Mouse (Mus musculus): Measurements from ENCODE around the gene Olfr1013.

Gene Olfr1013

DNA sequence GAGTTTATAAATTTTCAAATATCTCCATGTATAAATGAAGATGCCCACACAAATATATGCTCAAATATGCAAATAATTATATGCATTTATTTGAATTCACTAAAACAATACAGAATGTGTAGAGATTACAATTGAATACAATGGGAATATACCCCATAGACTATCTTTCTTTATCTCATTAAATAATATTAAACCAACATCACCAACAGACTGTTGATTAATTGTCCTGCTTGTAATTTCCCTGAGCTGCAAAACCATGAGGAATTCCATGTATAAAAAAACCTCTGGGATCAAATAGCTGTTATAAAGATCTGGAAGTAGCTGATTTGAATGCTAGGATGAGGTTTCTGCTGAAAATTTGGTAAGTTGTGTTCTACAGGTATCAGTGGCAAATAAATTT is at the start of gene Olfr1013:
Gene Olfr1013, plus strand, starts transcription at position 301 of the 400 bp plus-strand sequence.
- no peak for DNase-seq

DNA sequence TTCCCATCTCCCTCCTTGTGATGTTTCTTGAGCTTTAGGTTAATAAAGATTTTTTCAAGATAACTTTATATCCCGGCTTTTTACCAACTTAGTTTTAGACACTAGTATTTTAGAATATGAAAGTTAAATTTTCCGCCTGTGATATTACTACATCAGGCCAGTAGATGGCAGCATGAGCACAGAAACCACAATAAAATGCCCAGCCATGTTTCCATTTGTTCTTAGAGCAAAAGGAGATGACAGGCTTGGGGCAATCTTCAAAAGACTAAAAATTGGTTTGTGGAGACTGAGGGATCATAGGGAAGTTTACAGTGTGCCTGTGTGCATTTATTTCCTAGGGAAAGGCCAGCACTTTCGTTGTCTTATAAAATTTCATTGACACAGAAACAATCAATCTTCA is 41.1 kb upstream of the Olfr1013 start:
- no peak for DNase-seq

DNA sequence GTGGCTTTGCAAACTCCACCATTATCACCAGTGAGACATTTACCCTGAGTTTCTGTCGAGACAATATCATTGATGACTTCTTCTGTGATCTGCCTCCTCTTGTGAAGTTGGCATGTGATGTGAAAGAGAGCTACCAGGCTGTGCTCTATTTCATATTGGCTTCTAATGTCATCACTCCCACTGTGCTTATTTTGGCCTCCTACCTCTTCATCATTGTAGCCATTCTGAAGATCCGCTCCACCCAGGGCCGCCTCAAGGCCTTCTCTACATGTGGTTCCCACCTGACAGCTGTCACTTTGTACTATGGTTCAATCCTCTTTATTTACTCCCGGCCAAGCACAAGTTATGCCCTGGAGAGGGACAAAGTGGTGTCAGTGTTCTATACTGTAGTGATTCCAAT is 13.1 kb upstream of the Olfr1013 start:
- DNase-seq, result no peak

DNA sequence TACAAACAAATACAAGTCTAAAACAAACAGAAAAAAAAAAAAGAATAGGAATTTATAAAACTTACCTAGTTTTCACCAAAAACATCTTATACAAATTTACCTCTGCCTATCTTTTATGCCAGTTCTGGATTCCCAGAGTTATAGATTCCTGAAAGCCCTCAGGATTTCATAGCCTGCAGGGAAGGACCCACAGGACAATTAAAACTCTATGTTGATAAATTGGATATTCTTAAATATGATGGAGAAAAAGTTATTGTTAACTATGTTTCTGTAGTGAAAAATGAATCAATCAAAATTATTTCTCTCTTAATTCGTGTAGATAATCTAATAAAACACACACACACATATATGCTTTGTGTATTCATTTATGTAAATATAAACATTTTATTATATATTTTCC is 4.2 kb upstream of the Olfr1013 start, which contains the start of gene Olfr1012:
Gene Olfr1012, minus strand, starts transcription at position 101 of the 400 bp plus-strand sequence.
- no peak for DNase-seq

DNA sequence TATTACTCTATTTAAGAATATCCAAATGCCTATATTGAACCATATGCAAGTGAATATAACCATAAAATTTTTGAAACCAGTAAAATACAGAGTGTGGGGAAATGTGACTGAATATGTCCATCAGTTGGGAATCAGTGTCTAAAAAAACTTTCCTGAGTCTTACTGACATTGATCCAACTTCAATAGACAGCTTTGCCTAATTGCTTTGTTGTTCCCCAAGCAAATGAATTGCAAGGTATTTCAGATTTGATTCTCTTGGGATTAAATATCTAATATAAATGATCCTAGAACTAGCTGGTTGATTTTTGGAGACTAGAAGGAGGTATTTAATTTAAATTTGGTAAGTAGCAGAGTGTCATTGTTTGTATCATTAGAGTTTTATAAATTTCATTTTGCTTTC is 5.5 kb downstream of the Olfr1013 start, which contains the start of gene Olfr1014:
Gene Olfr1014, plus strand, starts transcription at position 301 of the 400 bp plus-strand sequence.
- DNase-seq, result no peak

DNA sequence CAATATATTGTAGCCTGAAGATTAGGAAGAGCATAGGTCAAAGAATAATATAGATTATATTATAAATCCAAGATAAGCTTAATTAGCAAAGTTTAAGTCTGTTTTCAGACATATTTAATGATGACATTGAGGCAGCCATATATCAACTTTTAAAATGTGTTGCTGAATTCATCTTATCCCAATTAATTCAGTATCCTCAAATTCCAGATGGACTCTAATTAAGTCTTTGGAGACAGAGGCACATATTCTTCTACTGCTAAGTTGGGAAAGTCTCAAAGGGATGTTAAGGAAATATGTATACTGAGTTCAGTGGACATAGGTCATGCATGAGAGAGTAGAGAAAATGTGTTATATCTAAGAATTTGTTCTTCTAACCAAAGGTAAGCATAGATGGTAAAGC is 14.8 kb downstream of the Olfr1013 start, which contains the start of gene Olfr1015:
Gene Olfr1015, plus strand, starts transcription at position 301 of the 400 bp plus-strand sequence.
- no peak for DNase-seq

DNA sequence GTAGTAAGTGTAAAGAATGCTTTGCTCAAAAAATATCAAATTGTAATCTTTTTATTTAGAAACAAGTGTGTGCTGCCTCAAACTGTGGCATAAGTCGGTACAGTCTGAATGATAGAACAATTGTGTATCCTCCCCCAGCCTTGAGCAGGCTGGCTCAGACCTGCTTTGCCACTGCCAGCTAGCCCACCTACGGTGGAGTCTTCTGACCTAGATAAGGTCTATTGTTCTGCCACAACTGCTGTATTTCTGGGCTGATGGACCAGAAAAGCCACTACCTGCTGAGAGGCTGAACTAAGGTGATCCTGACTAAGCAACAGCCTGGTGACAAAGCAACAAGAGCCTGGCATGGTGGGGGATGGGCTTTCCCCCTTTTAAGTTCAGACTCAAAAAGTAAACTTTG is 25.4 kb downstream of the Olfr1013 start:
- DNase-seq, result no peak

GRCm38 (mm10) chr2:85802444-85802843 is 35.5 kb downstream of the Olfr1013 start, which contains the start of gene Olfr1016:
Gene Olfr1016 (minus strand): TSS chr2:85802544.
- no peak for DNase-seq

DNA sequence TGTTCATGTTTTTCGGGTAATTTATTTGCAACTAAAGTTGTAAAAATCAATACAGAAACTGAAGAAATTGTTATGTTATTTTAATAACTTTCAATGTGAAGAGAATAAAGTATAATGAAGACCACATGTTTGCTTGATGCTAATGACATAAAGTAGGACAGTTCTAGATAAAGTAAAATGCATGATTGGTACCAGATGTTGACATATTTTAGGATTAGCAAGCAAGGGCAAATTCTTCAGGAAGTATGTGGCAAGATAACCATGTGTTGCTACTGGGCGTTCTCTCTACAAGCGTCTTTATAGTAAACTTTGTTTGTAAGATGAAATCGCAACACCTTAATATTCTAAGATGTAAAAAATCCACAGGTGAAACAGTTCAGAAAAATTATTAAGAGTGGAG is 37.6 kb downstream of the Olfr1013 start:
- DNase-seq, result no peak

DNA sequence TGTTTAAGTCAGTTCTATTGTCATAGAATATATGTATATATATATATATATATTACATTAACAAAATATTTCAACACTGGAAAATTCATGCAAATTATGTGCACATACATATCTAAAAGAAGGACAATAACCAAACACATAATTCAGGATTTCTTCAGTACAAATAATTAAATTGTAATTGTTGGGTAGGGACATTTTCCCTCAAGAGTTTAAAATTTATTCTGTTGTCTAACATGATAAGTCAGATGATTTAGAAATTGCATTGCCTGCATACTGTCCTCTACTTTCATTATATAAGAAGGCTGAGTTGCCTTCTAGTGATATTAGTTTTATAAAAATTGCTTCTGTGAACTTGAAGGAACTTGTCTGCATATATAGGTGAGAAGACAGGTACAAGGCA is 51.3 kb downstream of the Olfr1013 start, which contains the start of gene Olfr1018:
Gene Olfr1018, plus strand, starts transcription at position 301 of the 400 bp plus-strand sequence.
- DNase-seq, result no peak
